Mouse (Mus musculus): ENCODE results near the gene Olfr126.

GRCm38 (mm10) chr17:37900137-37900536, 52.9 kb downstream of the Olfr126 start, which contains the start of gene Olfr127:
- TF ChIP-seq POLR2A (IDR thresholded peaks at IDR 0.05; ENCODE audit: extremely low read depth, insufficient read depth, low read length) = no peak
- no peak for TF ChIP-seq CTCF (IDR thresholded peaks at IDR 0.05; ENCODE audit: low read depth, low read length)
